Mouse (Mus musculus) brain, embryonic 14.5 days (tissue): ENCODE measurements around the gene Tmem266. TPM values are rescaled to one million over a fixed set of nuclear protein-coding genes. Genes with fewer than 3 reads are reported as not detected.

Experiments
- DNase-seq: peaks from one replicate; pipeline ENCODE4 v3.0.0-alpha.2; 2011; ENCODE audit warnings: low read depth
- CTCF ChIP-seq: fragments of 200-500 bp; IDR thresholded peaks from 2 replicates; pipeline ENCODE4 v1.5.1; 2012; ENCODE audit warnings: inconsistent platforms, mild to moderate bottlenecking, moderate library complexity, borderline replicate concordance; ENCODE audit not compliant: insufficient read depth, insufficient read length; ENCODE audit errors: extremely low read depth
- POLR2A ChIP-seq: fragments of 200-500 bp; IDR thresholded peaks from 2 replicates; pipeline ENCODE4 v1.6.1; 2012; ENCODE audit warnings: mild to moderate bottlenecking, inconsistent platforms, borderline replicate concordance; ENCODE audit not compliant: poor library complexity, insufficient read depth, insufficient read length, severe bottlenecking; ENCODE audit errors: extremely low read depth
- polyA plus RNA-seq: library from polyadenylated mRNA; depleted of rRNA; stranded (reverse); fragments of >200 nt; gene quantifications from 2 replicates; pipeline ENCODE4 v1.2.3, GENCODE M21; 2012; rRNA removed

Gene Tmem266
- polyA plus RNA-seq, 1 experiment, result 7.8 TPM

DNA sequence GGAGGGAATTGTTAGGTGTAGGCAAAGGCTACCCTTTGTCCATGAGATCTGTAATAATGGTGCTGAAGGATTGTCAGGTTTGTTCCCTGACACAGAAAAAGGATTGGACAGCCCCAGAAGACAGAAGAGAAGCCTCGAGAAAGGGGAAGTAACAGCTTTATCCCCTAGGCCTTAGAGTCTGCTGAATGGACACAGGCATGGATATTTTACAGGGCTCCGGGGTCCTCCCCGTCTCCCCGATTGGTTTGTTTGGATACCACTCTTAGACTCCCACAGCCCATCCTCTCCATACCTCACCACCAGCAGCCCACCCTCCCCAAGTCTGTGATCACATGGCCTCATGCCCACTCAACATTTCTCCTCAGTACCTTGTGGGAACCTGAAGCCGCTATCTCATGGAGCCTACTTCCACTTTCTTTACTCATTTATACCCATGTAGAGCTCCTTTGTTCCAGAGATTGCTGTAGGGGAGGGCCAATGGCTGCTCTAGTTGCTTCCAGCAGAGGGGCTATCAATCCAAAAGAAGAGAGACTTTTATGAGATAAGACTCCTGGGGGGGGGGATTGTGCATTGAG lies 112.6 kb downstream of the Tmem266 start:
- no peak for DNase-seq
- TF ChIP-seq POLR2A (no peak), CTCF (no peak)

DNA sequence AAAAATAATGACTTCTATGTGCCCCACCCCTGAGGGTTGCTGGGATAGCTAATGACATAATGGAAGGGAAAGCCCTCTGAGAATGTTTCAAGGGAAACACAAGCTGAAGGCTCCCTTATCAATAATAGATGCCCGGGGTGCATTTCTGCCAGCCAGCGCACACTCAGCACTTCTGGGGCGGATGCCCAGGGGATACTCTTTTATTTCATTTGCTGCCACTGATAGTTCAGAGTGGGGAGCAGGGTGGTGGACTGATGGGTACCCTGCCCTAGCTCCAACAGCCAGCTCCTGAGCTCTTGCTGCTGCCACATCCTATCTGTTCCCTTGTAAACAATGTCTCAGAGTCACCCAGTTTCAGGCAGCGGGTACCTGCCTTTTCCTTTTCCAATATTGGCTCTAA lies 120.8 kb downstream of the Tmem266 start:
- TF ChIP-seq CTCF (no peak), POLR2A (no peak)
- no peak for DNase-seq

DNA sequence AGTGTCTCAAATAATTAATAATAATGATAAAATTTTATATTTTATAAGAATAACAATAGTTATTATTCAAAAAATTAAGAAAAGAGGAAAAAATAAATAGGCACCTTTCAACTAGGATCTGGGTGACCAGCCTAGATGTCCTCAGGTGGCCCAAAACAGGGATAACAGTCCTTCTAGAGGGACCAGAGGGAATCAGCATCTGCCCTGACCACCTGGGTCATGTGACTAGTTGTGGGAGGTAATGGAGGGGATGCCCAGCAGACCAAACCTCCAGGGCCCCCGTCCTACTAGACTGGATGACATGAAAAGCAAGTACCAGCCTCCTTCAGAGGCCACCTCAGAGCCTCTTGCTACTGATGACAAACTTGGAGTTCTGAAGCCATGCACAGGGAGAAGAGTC lies 122.4 kb downstream of the Tmem266 start:
- TF ChIP-seq CTCF (no peak), POLR2A (no peak)
- no peak for DNase-seq

DNA sequence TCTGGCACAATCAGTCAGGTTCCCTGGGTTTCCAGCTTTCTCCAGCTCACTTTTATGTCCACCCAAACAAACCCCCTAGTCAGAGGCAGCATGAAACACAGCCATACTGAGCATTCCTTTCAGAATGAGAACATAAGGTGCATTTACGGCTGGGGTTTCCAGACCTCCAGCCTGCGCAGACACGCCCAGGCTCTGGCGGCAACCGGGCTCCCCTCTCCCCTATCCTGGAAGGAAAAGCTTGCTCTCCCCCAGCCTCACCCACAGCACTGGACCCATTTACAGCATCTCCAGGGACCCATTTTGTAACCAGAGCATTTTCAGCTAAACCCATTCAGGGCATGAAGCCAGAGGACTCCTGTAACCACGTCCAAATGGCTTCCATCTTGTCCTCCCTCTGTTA lies 123.3 kb downstream of the Tmem266 start:
- DNase-seq, result no peak
- TF ChIP-seq CTCF (no peak), POLR2A (no peak)

DNA sequence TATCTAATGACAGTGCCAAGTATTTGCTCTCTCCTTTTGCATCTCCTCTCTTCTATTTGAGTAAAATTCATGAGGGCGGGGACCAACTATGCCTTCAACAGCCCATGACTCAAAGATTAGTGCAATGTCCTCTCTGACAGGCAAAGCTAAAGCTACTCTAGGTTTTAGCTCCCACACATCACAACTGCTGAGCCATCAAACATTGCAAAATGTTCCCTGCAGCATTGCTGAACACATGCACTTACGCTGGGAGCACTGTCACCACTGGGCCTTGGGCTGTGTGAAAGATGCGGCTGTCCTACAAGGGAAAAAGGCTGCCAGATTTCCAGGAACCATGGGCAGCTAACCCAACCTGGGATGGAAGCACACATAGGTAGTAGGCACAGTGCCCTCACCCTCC lies 124.7 kb downstream of the Tmem266 start:
- DNase-seq, result no peak
- TF ChIP-seq CTCF (no peak), POLR2A (no peak)

DNA sequence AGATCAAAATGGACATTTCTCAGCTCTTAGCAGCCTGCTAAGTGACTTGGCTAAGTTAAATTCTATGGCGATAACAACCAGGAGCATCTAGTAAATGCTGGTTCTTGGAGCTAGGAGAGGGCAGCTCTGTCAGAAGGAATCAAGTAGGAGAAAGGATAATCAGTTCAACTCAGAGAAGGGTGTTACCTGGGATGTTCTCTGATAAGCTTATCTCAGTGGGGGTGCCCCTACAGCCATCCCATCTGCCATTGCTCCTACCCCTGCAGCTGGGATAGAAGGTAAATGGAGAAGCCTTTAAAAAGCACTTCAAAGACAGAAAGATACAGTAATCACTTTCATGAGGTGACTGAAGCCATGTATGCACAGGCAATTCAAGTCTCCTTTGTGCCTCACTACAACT lies 126.2 kb downstream of the Tmem266 start:
- DNase-seq, result no peak
- TF ChIP-seq POLR2A (no peak), CTCF (no peak)

DNA sequence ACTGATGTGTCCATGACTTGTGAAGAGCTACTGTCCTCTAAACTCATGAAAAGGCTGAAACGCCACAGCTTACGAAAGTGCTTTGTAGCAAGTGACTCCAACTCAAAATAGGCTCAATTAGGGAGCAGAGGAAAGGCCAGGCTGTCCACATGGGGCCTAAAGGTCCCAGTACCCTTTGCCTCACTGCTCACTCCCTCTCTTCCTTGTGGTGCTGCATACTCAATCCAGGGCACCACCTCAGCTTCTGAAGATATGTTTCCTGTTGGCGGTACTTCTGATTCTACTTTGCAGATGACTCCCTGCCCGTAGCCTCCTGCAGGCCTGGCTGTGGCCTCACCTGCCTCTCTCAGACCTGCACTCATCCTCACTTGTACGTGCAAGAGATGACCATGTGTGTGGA lies 126.7 kb downstream of the Tmem266 start:
- no peak for DNase-seq
- TF ChIP-seq POLR2A (no peak), CTCF (no peak)

DNA sequence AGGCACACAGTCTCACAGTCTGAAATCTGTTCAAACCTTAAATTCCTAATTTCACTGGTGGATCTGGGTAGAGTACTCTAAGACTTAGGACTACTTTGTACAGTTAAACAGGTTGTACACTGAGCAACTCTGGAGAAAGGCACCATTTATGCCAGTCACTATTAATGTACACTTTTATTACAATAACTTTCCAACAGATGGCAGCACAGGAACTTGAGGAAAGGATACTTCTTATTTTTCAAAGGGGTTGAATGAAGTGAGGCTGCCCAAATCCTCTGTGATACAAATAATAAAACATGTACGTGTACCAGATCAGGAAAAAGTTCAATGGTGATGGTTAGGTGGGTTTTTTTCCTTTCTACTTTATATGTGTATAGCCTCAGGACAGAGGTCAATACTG lies 141.7 kb downstream of the Tmem266 start:
- DNase-seq, result peak; percentile 55
- no peak for TF ChIP-seq POLR2A
- no peak for TF ChIP-seq CTCF

DNA sequence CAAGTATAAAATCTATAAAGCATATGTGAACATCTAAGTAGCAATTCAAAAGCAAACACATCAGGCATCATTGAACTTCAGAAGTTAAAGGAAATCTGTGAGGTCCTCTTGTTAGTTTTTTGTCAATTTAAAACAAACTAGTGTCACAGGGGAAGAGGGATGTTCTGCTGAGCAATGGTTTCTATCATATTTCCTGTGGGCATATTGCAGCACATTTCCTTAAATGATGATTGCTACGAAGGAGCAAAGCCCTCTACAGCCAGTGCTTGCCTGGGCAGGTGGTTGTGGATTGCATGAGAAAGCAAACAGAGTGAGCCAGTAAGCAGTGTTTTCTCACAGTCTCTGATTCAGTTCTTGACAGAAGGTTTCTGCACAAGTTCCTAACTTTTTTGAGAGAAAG lies 149.4 kb downstream of the Tmem266 start:
- TF ChIP-seq POLR2A (no peak), CTCF (no peak)
- DNase-seq, result no peak

DNA sequence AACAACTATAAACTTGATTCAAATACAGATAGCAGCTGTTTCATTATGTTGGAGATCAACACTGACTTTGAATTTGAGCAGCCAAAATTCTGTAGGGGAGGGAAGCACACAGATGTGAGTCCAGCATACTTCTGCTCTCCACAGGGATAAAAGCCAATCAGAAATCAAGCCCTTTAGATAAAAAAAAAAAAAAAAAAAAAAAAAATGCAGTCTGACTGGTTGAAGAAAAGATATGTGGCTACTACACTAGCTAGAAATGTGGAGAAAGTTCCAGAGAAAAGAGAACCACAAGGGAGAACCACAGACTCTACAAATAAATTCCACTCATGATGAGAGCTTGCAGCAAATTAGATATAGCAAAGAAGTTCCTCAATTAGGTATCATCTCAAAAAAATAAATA lies 152.0 kb downstream of the Tmem266 start:
- TF ChIP-seq CTCF (no peak), POLR2A (no peak)
- no peak for DNase-seq

DNA sequence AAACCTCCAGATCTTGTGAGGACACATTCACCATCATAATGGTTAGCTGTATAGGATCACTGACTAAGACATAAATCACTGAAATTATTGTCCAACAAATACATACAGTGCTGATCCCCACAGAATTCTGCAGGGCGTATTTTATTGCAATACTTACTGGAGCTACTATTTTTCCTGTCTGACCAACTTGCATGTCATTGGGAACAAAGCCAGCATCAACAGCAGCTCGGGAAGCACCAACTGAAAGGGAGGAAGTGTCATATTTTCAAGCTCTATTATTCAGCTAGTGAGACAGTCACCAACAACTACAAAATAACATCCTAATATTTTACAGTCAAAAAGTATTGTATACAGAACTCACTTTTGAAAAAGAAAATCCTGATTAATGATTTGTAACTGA lies 155.4 kb downstream of the Tmem266 start:
- peak; percentile 24 for DNase-seq
- TF ChIP-seq CTCF (no peak), POLR2A (no peak)

Other genes with a start within 250 kb of the Tmem266 start
- 18.7 and 25.3 TPM in 2 replicates for gene Ube2q2, start 178.1 kb upstream of the Tmem266 start, polyA plus RNA-seq
- 35.0 and 44.2 TPM in 2 replicates for gene Fbxo22, start 118.0 kb upstream of the Tmem266 start, polyA plus RNA-seq
- gene Nrg4, start 69 bp upstream of the Tmem266 start, polyA plus RNA-seq, result 0.18 and 0.40 TPM in 2 replicates
- gene Etfa, start 185.3 kb downstream of the Tmem266 start, polyA plus RNA-seq, result 36.0 and 36.7 TPM in 2 replicates
- 1.5 and 3.7 TPM in 2 replicates for gene Isl2, start 211.8 kb downstream of the Tmem266 start, polyA plus RNA-seq